Mouse (Mus musculus) midbrain, embryonic 12.5 days (tissue): ENCODE results near the gene Olfr161. TPM values are rescaled to one million over a fixed set of nuclear protein-coding genes. Genes with fewer than 3 reads are reported as not detected.
"Not testable (repeated sequence)": the region's sequence is repeated elsewhere in the genome, so short reads cannot be mapped to it uniquely, and the experiment has no call there.

ENCODE experiments used
- ATAC-seq: fragments of 200-750 bp; cut with Nextera tagmentation; 2 replicates; pipeline ENCODE4 v1.8.0; 2017; ENCODE audit warnings: low read depth, moderate TSS enrichment, moderate library complexity; ENCODE audit not compliant: low FRiP score
- H3K27ac ChIP-seq: fragments of 300-500 bp; sonication (generic); replicated peaks from 2 replicates; pipeline ENCODE4 v1.5.1; 2016; ENCODE audit warnings: mild to moderate bottlenecking
- H3K27me3 ChIP-seq: fragments of 300-500 bp; sonication (generic); 2 replicates; pipeline ENCODE4 v1.6.1; 2016; ENCODE audit warnings: mild to moderate bottlenecking
- H3K36me3 ChIP-seq: fragments of 300-500 bp; sonication (generic); 2 replicates; pipeline ENCODE4 v1.6.1; 2016
- H3K4me1 ChIP-seq: fragments of 300-500 bp; sonication (generic); 2 replicates; pipeline ENCODE4 v1.6.1; 2016
- H3K4me2 ChIP-seq: fragments of 300-500 bp; sonication (generic); replicated peaks from 2 replicates; pipeline ENCODE4 v1.6.1; 2016; ENCODE audit warnings: mild to moderate bottlenecking, moderate library complexity
- H3K4me3 ChIP-seq: fragments of 300-500 bp; sonication (generic); 2 replicates; pipeline ENCODE4 v1.5.1; 2016; ENCODE audit warnings: mild to moderate bottlenecking
- H3K9ac ChIP-seq: fragments of 300-500 bp; sonication (generic); replicated peaks from 2 replicates; pipeline ENCODE4 v1.6.1; 2016; ENCODE audit warnings: mild to moderate bottlenecking, moderate library complexity
- H3K9me3 ChIP-seq: fragments of 300-500 bp; sonication (generic); 2 replicates; pipeline ENCODE4 v1.6.1; 2016; ENCODE audit warnings: mild to moderate bottlenecking
- WGBS: fragments of 180-500 bp; shearing (Covaris S2); methylation state at CpG from one replicate; pipeline ENCODE4 v1.1.7; 2016; 5-methylcytosine and 5-hydroxymethylcytosine counted together
- polyA plus RNA-seq: library from polyadenylated mRNA; unstranded; fragments of >200 nt; fragmentation: Nextera tagmentation; extraction: Ambion mirVana; gene quantifications from 2 replicates; pipeline ENCODE4 v1.2.1, GENCODE M21; 2016

The Olfr161 gene
- polyA plus RNA-seq, result not detected in 2 replicates

GRCm38 (mm10) chr16:3590691-3591090 lies at the start of gene Olfr161:
TSS of gene Olfr161 (plus strand) at chr16:3591042.
- H3K27me3 ChIP-seq, result no peaks in the 10 kb centered on the region
- H3K4me1 ChIP-seq, result no peaks in the 10 kb centered on the region
- no peaks in the 10 kb centered on the region for H3K36me3 ChIP-seq
- H3K27ac ChIP-seq, result no peak within 1 kb of the TSS
- H3K4me3 ChIP-seq, result no peak within 1 kb of the TSS
- no peak within 1 kb of the TSS for H3K9ac ChIP-seq
- 79% methylated on average over 1 of the region's 1 CpGs for WGBS
- peaks cover 28% of the 10 kb centered on the region for H3K9me3 ChIP-seq
- no peak within 1 kb of the TSS for H3K4me2 ChIP-seq
- no peak for ATAC-seq

GRCm38 (mm10) chr16:3563553-3563952 lies 27.3 kb upstream of the Olfr161 start:
- H3K27ac ChIP-seq, result no peak overlapping the region
- H3K9me3 ChIP-seq, result peaks cover 20% of the 10 kb centered on the region
- no peak for ATAC-seq
- H3K4me2 ChIP-seq, result no peak overlapping the region
- H3K9ac ChIP-seq, result no peak overlapping the region
- H3K36me3 ChIP-seq, result no peaks in the 10 kb centered on the region
- H3K4me1 ChIP-seq, result no peaks in the 10 kb centered on the region
- no peaks in the 10 kb centered on the region for H3K27me3 ChIP-seq
- H3K4me3 ChIP-seq, result no peak overlapping the region

- not testable (repeated sequence) for H3K36me3 ChIP-seq, H3K4me1 ChIP-seq, H3K27me3 ChIP-seq, H3K9me3 ChIP-seq, H3K4me2 ChIP-seq, H3K4me3 ChIP-seq, H3K9ac ChIP-seq, ATAC-seq, H3K27ac ChIP-seq
- WGBS, result 59% methylated on average over 1 of the region's 1 CpGs
These were observed 13.2 kb upstream of the Olfr161 start for GRCm38 (mm10) chr16:3577658-3578057.

DNA sequence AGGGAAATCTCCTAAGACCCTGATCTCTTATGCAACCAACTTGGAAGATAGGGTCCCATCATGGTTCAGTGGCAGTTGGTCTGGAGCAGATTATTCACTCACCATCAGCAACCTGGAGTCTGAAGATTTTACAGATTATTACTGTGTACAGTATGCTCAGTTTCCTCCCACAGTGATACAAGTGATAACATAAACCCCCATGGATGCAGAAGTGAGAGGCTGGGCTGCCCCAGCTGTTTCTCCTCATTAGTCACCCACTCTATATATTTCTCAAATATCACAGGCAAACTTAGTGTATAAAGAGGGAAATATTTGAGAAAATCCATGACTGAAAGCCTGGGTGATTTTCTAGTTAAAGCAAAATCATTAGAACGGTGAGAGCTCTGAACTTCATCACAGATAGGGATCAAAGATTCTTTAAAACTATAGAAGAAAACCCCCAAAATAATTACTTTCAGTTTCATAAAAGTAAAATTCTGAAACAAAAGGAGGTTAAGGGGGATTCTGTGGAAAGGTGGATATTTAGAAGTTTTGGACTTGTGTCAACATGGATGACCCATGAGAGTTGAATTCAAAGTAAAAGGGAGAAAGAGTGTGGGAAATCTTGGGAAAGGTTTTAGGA lies 12.5 kb upstream of the Olfr161 start:
- H3K27ac ChIP-seq, H3K27me3 ChIP-seq, H3K4me3 ChIP-seq, ATAC-seq, H3K9me3 ChIP-seq, H3K4me1 ChIP-seq, H3K4me2 ChIP-seq, H3K9ac ChIP-seq, H3K36me3 ChIP-seq: not testable (repeated sequence)
- WGBS, result 78% methylated on average over 1 of the region's 1 CpGs

- peaks cover 10% of the 10 kb centered on the region for H3K36me3 ChIP-seq
- H3K4me1 ChIP-seq, H3K9me3 ChIP-seq, H3K9ac ChIP-seq, H3K27me3 ChIP-seq, ATAC-seq, H3K4me2 ChIP-seq, H3K4me3 ChIP-seq, H3K27ac ChIP-seq: not testable (repeated sequence)
- WGBS, result 86% methylated on average over 5 of the region's 5 CpGs
These were observed 40.5 kb downstream of the Olfr161 start for GRCm38 (mm10) chr16:3631376-3631775.

GRCm38 (mm10) chr16:3632572-3633361 lies 41.9 kb downstream of the Olfr161 start:
- H3K4me2 ChIP-seq, result peak overlapping the region; percentile 50

More at GRCm38 (mm10) chr16:3632572-3633361, 41.9 kb downstream of the Olfr161 start:
- H3K4me1 ChIP-seq, H3K27me3 ChIP-seq, H3K9me3 ChIP-seq, H3K36me3 ChIP-seq: not testable (repeated sequence)
- 22% methylated on average over 27 of the region's 27 CpGs for WGBS
- H3K4me3 ChIP-seq, result peak overlapping the region; percentile 40
- peak overlapping the region; percentile 52 for H3K9ac ChIP-seq
- peak; percentile 98 for ATAC-seq
- H3K27ac ChIP-seq, result peak overlapping the region; percentile 35; the same call in 1 of the 2 replicates

Other genes with a start within 250 kb of the Olfr161 start
- gene Mefv, start 127.1 kb downstream of the Olfr161 start, polyA plus RNA-seq, result not detected in 2 replicates
- 57.9 and 59.9 TPM in 2 replicates for gene Zfp263, start 153.1 kb downstream of the Olfr161 start, polyA plus RNA-seq
- gene Olfr15, start 239.8 kb downstream of the Olfr161 start, polyA plus RNA-seq, result not detected in 2 replicates